Mouse (Mus musculus) left cerebral cortex, adult 2 months (tissue): ENCODE measurements at regions not wholly inside any gene's neighbourhood (a gene's known extent, or its start where the extent isn't known, plus 50 kb on each side); places are given as distances from the start of the nearest gene placed in this dataset.
A peak's percentile ranks its signal among the peaks of the same experiment; 100 is the strongest.

Experiments used
- DNase-seq, 2 experiments: peaks; one replicate each; pipeline ENCODE4 v3.0.0; 2021 to 2022; ENCODE audit warnings: low spot score in 2 of 2, mixed read lengths in 1 of 2; ENCODE audit errors: extremely low spot score in 1 of 2
- H3K27ac ChIP-seq: fragments of 200-600 bp; 2 replicates; pipeline ENCODE4 v1.8.1; 2022
- H3K4me3 ChIP-seq: fragments of 200-600 bp; 2 replicates; pipeline ENCODE4 v1.8.1; 2022
- CTCF ChIP-seq: fragments of 200-600 bp; IDR thresholded peaks from 2 replicates; pipeline ENCODE4 v1.8.1; 2022; ENCODE audit warnings: antibody characterized with exemption, mild to moderate bottlenecking, moderate library complexity
- intact Hi-C: fragments of 180-260 bp; cut with DNase I; formaldehyde crosslinking; loops from one replicate; pipeline ENCODE4 v1.15.1; 2025

GRCm38 (mm10) chr10:14215512-14215911, 249.6 kb downstream of the Hivep2 start:
- TF ChIP-seq CTCF, result no peak
- peak in 1 of 2 experiments; percentile 49 for DNase-seq
- intact Hi-C loops, result loop anchor here (10.0 kb wide), 1 partner anchor 169 kb away; no protein-coding TSS in a partner anchor
- H3K27ac ChIP-seq, result peak overlapping the region; percentile 94
- no peak overlapping the region for H3K4me3 ChIP-seq

- Histone ChIP-seq H3K4me3 (no peak overlapping the region), H3K27ac (peak overlapping the region; percentile 94)
- intact Hi-C loops, result loop anchor here (5.0 to 10.0 kb wide), 2 partner anchors 171 to 246 kb away; partner anchors contain the start of gene Hivep2
- no peak for DNase-seq
- TF ChIP-seq CTCF, result no peak
Observed at GRCm38 (mm10) chr10:14213536-14213935, 247.7 kb downstream of the Hivep2 start.

- no peak overlapping the region for H3K4me3 ChIP-seq
- peak; percentile 77 to 85 for DNase-seq
- no peak for TF ChIP-seq CTCF
- intact Hi-C loops, result loop anchor here (1.0 to 10.0 kb wide), 3 partner anchors 16 to 245 kb away; partner anchors contain the start of gene Hivep2
- peak overlapping the region; percentile 94 for H3K27ac ChIP-seq
Observed at GRCm38 (mm10) chr10:14211926-14212325, 246.1 kb downstream of the Hivep2 start.

DNA sequence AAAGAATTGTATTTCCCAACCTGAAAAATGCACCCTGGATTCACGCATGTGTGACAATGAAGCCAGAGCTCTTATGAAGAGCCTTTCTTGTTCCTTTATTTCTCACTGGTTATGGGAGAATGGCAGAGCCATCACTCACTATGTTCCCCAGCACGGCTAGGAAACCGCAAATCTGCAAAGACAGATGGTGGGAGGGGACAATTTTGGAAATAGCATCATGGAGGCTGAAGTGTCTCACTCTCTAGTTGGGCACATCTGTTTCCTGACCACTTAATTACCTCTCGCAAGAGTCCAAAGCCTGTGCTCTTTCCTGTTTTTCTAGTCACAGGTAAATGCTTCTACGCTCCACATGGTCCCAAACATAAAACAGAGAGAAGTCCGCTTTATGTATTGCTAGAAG, 245.6 kb downstream of the Hivep2 start:
- no peak for TF ChIP-seq CTCF
- H3K4me3 ChIP-seq, result no peak overlapping the region
- DNase-seq, result peak in 1 of 2 experiments; percentile 51
- intact Hi-C loops, result loop anchor here (5.0 to 10.0 kb wide), 2 partner anchors 173 to 244 kb away; partner anchors contain the start of gene Hivep2
- H3K27ac ChIP-seq, result peak overlapping the region; percentile 94

DNA sequence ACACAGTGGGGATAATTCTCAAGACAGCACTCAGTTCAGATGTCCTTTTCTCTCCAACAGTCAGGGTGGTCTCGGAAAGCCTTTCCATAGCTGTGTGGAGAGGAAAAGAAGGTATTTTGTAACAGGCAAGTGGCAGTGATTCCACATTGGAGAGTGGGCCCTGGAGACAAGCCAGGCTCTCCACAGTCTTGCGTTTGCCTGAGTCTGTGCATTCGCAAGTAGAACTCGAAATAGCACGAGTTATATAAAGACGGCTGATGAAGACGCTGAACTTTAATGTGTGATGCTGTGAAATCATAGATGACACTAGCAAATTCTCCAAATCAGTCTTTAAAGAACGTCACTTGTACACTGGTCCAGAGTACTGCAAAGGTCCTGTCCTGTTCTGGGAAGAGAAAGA, 244.6 kb downstream of the Hivep2 start:
- DNase-seq, result peak; percentile 72 to 79
- intact Hi-C loops, result loop anchor here (1.0 to 10.0 kb wide), 3 partner anchors 104 to 243 kb away; partner anchors contain the start of gene Hivep2
- Histone ChIP-seq H3K27ac (peak overlapping the region; percentile 94), H3K4me3 (no peak overlapping the region)
- TF ChIP-seq CTCF, result no peak

DNA sequence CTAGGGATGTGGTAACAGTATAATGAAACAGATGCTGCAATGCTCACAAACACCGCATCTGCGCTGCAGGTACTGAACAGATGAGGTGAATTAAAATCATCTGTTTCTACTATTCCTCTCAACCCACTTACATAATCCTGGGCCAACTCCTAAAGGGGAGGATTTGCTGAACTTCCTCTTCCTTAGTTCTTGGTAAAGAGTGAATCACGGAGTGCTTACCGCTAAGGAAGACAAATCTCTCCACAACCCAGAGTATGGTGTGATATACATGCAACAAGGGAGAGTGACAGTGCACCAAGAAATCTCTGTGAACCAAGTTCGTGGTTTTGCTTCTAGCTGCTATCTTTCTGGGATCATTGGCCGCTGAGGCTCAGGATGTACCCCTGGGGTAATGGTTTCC, 244.2 kb downstream of the Hivep2 start:
- peak overlapping the region; percentile 94 for H3K27ac ChIP-seq
- DNase-seq, result no peak
- intact Hi-C loops, result loop anchor here (1.0 to 10.0 kb wide), 3 partner anchors 104 to 243 kb away; partner anchors contain the start of gene Hivep2
- no peak overlapping the region for H3K4me3 ChIP-seq
- no peak for TF ChIP-seq CTCF

GRCm38 (mm10) chr10:14208206-14208605, 242.3 kb downstream of the Hivep2 start:
- intact Hi-C loops, result no loop called here
- no peak for TF ChIP-seq CTCF
- Histone ChIP-seq H3K27ac (peak overlapping the region; percentile 94), H3K4me3 (no peak overlapping the region)
- no peak for DNase-seq

DNA sequence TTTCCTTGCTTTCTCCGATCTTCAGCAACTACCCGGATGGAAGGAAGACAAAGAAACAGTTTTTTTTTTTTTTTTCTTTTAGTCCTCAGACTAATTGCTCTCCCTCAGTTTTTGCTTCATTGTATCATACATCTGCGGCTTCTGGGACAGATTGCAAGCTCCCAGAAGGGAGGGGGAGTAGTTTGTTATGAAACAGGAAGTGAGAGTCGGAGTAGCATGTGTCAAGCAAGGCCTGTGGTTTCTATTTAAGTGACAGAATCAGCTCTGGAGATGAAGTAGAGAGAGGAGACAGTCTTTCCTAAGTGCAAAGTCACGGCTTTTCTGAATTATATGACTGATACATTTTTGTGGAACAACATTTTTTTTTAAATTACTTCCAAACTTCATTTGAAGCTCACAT, 241.7 kb downstream of the Hivep2 start:
- intact Hi-C loops, result loop anchor here (1.0 kb wide), 1 partner anchor 11 kb away; no protein-coding TSS in a partner anchor
- DNase-seq, result peak; percentile 43 to 47
- H3K27ac ChIP-seq, result peak overlapping the region; percentile 82
- H3K4me3 ChIP-seq, result no peak overlapping the region
- TF ChIP-seq CTCF, result no peak

- no peak for DNase-seq
- Histone ChIP-seq H3K4me3 (no peak overlapping the region), H3K27ac (peak overlapping the region; percentile 82)
- TF ChIP-seq CTCF, result no peak
- intact Hi-C loops, result loop anchor here (1.0 kb wide), 1 partner anchor 11 kb away; no protein-coding TSS in a partner anchor
Observed at GRCm38 (mm10) chr10:14207051-14207570, 241.2 kb downstream of the Hivep2 start.
